Mouse (Mus musculus): ENCODE measurements around the gene Hspa1l. TPM values are rescaled to one million over a fixed set of nuclear protein-coding genes. Genes with fewer than 3 reads are reported as not detected.
"Not testable (repeated sequence)": the region's sequence is repeated elsewhere in the genome, so short reads cannot be mapped to it uniquely, and the experiment has no call there.

The Hspa1l gene
- polyA plus RNA-seq, 1 experiment from 2014 or later = 0.57 TPM

DNA sequence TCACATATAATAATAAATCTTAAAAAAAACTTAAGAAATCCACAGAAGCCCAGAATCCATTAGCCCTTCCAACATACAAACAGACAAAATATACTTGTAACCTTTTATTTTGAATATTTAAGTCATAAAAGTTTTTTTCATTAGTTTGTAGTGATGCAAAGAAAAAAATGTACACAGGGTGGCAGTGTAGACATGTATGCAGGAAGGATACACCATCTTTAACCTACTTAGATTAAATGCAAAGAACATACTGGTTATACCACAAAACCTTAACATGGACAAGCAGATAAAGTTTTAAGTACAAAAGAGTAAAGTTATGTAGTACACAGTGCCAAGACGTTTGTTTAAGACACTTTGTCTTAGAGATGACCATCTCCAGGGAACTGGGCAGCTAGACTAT, 16.2 kb upstream of the Hspa1l start:
- WGBS = 44% methylated on average over 1 of the region's 1 CpGs
- H3K36me3 ChIP-seq (ENCODE audit: control insufficient read depth, insufficient read depth, low read length) = no peaks in the 10 kb centered on the region

DNA sequence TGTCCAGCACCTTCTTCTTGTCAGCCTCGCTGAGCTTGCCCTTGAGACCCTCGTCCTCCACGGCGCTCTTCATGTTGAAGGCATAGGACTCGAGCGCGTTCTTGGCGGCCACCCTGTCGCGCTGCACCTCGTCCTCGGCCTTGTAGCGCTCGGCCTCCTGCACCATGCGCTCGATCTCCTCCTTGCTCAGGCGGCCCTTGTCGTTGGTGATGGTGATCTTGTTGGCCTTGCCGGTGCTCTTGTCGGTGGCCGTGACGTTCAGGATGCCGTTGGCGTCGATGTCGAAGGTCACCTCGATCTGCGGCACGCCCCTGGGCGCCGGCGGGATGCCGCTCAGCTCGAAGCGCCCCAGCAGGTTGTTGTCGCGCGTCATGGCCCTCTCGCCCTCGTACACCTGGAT, 15.2 kb upstream of the Hspa1l start:
- 11% methylated on average over 29 of the region's 40 CpGs for WGBS
- H3K4me3 ChIP-seq (ENCODE audit: low read length); ATAC-seq; H3K27me3 ChIP-seq (replicated peaks; ENCODE audit: control insufficient read depth, insufficient read depth, low read length); H3K9ac ChIP-seq (ENCODE audit: low read depth, low read length); H3K27ac ChIP-seq (ENCODE audit: low read length); H3K9me3 ChIP-seq (ENCODE audit: control insufficient read depth, low read length); H3K36me3 ChIP-seq (ENCODE audit: control insufficient read depth, insufficient read depth, low read length); H3K4me2 ChIP-seq (ENCODE audit: low read depth, low read length): not testable (repeated sequence)
- peaks cover 12% of the 10 kb centered on the region; the same call in 1 of the 2 replicates for H3K4me1 ChIP-seq (ENCODE audit: control insufficient read depth, insufficient read depth, low read length)

More for the DNA sequence above, 16.2 kb upstream of the Hspa1l start:
- Histone ChIP-seq H3K4me3 (ENCODE audit: low read length) (no peak overlapping the region), H3K4me2 (ENCODE audit: low read depth, low read length) (no peak overlapping the region), H3K27ac (ENCODE audit: low read length) (no peak overlapping the region), H3K4me1 (ENCODE audit: control insufficient read depth, insufficient read depth, low read length) (peaks cover 11% of the 10 kb centered on the region; the same call in 1 of the 2 replicates), H3K9ac (ENCODE audit: low read depth, low read length) (no peak overlapping the region), H3K9me3 (ENCODE audit: control insufficient read depth, low read length) (no peaks in the 10 kb centered on the region), H3K27me3 (replicated peaks; ENCODE audit: control insufficient read depth, insufficient read depth, low read length) (no peaks in the 10 kb centered on the region; the same call in 1 of the 2 replicates)
- ATAC-seq = no peak

DNA sequence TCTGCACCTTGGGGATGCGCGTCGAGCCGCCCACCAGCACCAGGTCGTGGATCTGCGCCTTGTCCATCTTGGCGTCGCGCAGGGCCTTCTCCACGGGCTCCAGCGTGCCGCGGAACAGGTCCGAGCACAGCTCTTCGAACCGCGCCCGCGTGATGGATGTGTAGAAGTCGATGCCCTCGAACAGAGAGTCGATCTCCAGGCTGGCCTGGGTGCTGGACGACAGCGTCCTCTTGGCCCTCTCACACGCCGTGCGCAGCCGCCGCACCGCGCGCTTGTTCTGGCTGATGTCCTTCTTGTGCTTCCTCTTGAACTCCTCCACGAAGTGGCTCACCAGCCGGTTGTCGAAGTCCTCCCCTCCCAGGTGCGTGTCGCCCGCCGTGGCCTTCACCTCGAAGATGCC, 14.5 kb upstream of the Hspa1l start:
- ATAC-seq; H3K9ac ChIP-seq (ENCODE audit: low read depth, low read length); H3K27me3 ChIP-seq (replicated peaks; ENCODE audit: control insufficient read depth, insufficient read depth, low read length); H3K4me2 ChIP-seq (ENCODE audit: low read depth, low read length); H3K27ac ChIP-seq (ENCODE audit: low read length); H3K36me3 ChIP-seq (ENCODE audit: control insufficient read depth, insufficient read depth, low read length); H3K9me3 ChIP-seq (ENCODE audit: control insufficient read depth, low read length); H3K4me3 ChIP-seq (ENCODE audit: low read length): not testable (repeated sequence)
- whole genome bisulfite sequencing = 22% methylated on average over 26 of the region's 40 CpGs
- H3K4me1 ChIP-seq (ENCODE audit: control insufficient read depth, insufficient read depth, low read length) = peaks cover 10% of the 10 kb centered on the region; the same call in 1 of the 2 replicates

GRCm38 (mm10) chr17:34958734-34959129, 13.8 kb upstream of the Hspa1l start:
- under 1% methylated on average over 29 of the region's 47 CpGs for WGBS
- Histone ChIP-seq H3K4me2 (ENCODE audit: low read depth, low read length) (peak overlapping the region; percentile 58), H3K4me3 (ENCODE audit: low read length) (peak overlapping the region; percentile 39)
- H3K4me1 ChIP-seq (ENCODE audit: control insufficient read depth, insufficient read depth, low read length); H3K27me3 ChIP-seq (replicated peaks; ENCODE audit: control insufficient read depth, insufficient read depth, low read length); H3K9ac ChIP-seq (ENCODE audit: low read depth, low read length); H3K27ac ChIP-seq (ENCODE audit: low read length); H3K36me3 ChIP-seq (ENCODE audit: control insufficient read depth, insufficient read depth, low read length); H3K9me3 ChIP-seq (ENCODE audit: control insufficient read depth, low read length): not testable (repeated sequence)
- peak; percentile 33 for ATAC-seq

GRCm38 (mm10) chr17:34959130-34959778, 13.2 kb upstream of the Hspa1l start, which contains the start of gene Hspa1b:
Hspa1b (minus strand) TSS chr17:34959238.
- Histone ChIP-seq H3K27ac (ENCODE audit: low read length) (peak within 1 kb of the TSS; percentile 98), H3K9ac (ENCODE audit: low read depth, low read length) (peak within 1 kb of the TSS; percentile 76), H3K4me2 (ENCODE audit: low read depth, low read length) (peak within 1 kb of the TSS; percentile 71), H3K4me3 (ENCODE audit: low read length) (peak within 1 kb of the TSS; percentile 62)
- peak; percentile 96 for ATAC-seq
- WGBS = under 1% methylated on average over 26 of the region's 32 CpGs
- H3K36me3 ChIP-seq (ENCODE audit: control insufficient read depth, insufficient read depth, low read length); H3K27me3 ChIP-seq (replicated peaks; ENCODE audit: control insufficient read depth, insufficient read depth, low read length); H3K9me3 ChIP-seq (ENCODE audit: control insufficient read depth, low read length); H3K4me1 ChIP-seq (ENCODE audit: control insufficient read depth, insufficient read depth, low read length): not testable (repeated sequence)

DNA sequence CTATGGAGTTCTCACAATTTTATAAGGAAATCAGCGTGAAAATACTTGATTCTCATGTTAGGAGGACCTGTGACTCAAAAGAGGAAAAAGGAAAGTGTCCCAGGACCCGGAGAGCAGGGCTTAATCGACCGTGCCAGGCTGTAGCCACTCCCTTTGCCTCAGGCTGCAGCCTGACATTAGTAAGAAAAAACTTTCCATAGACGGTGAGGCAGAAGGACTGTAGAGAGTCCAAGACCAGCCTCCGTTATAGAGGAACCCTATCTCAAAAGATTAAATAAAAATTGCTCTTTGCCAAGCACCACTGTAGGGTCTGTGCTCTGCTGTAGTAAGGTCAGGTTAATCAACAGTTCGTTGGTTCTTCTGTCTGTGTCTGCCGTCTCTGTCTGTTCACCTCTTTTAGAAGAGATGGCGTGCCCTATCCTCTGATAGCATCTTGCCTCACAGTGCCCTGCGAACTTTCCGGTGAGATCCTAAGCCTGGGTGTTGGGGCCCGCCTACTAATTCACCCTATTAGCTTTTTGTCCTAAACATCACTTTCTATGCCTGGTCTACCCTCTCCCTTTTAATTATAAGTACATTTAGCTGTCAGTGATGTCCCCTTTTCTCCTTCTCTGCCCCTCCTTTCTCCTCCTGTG, 12.5 kb upstream of the Hspa1l start:
- no peaks in the 10 kb centered on the region for H3K36me3 ChIP-seq (ENCODE audit: control insufficient read depth, insufficient read depth, low read length)
- H3K4me3 ChIP-seq (ENCODE audit: low read length) = peak overlapping the region; percentile 62
- peak overlapping the region; percentile 76 for H3K9ac ChIP-seq (ENCODE audit: low read depth, low read length)
- peak overlapping the region; percentile 98 for H3K27ac ChIP-seq (ENCODE audit: low read length)
- 9% methylated on average over 12 of the region's 12 CpGs for WGBS
- peak overlapping the region; percentile 71 for H3K4me2 ChIP-seq (ENCODE audit: low read depth, low read length)
- H3K27me3 ChIP-seq (replicated peaks; ENCODE audit: control insufficient read depth, insufficient read depth, low read length) = no peaks in the 10 kb centered on the region; the same call in none of the 2 replicates
- ATAC-seq = peak; percentile 11
- H3K4me1 ChIP-seq (ENCODE audit: control insufficient read depth, insufficient read depth, low read length) = peaks cover 9% of the 10 kb centered on the region
- no peaks in the 10 kb centered on the region for H3K9me3 ChIP-seq (ENCODE audit: control insufficient read depth, low read length)

DNA sequence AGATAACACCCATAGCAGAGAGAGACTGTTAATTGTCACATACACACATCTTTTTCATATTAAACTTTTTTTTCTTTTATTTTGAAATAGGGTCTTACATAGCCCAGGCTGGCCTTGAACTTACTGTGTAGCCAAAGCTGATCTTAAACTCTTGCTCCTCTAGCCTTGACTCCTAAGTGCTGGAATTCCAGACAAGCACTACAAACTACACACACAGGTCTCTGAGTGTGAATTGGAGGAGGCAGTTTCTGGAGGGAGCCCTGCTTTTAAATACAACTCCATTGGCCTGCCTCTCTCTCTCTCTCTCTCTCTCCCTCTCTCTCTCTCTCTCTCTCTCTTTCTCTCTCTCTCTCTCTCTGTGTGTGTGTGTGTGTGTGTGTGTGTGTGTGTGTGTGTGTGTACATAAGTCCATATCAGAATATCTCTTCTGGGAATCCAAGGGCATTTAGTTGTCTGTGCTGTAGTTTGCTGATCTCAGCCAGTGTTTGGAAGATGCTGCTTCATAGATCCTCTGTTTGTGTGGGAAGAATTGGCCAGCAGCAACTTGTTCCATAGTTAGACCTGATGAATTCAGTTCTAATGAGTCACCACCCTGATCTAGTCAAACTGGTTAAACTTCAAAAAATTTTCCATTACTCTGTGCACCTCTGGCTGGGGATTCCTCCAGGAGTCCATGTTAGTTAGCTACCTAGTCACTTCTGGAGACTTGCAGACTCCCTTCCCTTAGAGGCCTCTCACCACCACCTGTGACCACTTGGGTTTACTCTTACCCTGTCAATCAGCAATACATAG, 11.6 kb upstream of the Hspa1l start:
- Histone ChIP-seq H3K27ac (ENCODE audit: low read length) (peak overlapping the region; percentile 18; the same call in 1 of the 2 replicates), H3K9me3 (ENCODE audit: control insufficient read depth, low read length) (no peaks in the 10 kb centered on the region), H3K4me3 (ENCODE audit: low read length) (no peak overlapping the region), H3K27me3 (replicated peaks; ENCODE audit: control insufficient read depth, insufficient read depth, low read length) (no peaks in the 10 kb centered on the region; the same call in 1 of the 2 replicates), H3K36me3 (ENCODE audit: control insufficient read depth, insufficient read depth, low read length) (no peaks in the 10 kb centered on the region), H3K4me2 (ENCODE audit: low read depth, low read length) (no peak overlapping the region), H3K4me1 (ENCODE audit: control insufficient read depth, insufficient read depth, low read length) (peaks cover 9% of the 10 kb centered on the region), H3K9ac (ENCODE audit: low read depth, low read length) (no peak overlapping the region)
- no peak for ATAC-seq

DNA sequence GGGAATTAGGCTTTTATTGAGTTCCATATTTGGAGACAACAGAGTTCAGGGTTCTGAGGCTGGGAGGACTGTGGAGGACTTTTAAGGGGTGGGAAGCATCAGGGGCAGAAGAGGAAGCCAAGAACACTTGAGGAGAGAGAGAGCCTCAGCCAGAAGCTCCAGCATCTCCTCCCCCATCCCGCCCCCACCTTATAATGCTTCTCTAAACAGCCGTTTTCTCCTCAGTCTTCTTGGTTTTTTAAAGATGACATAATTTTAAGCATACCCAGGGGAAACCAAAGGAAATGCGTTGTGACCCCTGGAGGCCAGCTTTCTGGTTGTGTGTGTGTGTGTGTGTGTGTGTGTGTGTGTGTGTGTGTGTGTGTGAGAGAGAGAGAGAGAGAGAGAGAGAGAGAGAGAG, 10.4 kb upstream of the Hspa1l start:
- no peaks in the 10 kb centered on the region for H3K9me3 ChIP-seq (ENCODE audit: control insufficient read depth, low read length)
- no peak for ATAC-seq

GRCm38 (mm10) chr17:34962841-34963240, 9.7 kb upstream of the Hspa1l start:
- no peak overlapping the region for H3K27ac ChIP-seq (ENCODE audit: low read length)
- H3K36me3 ChIP-seq (ENCODE audit: control insufficient read depth, insufficient read depth, low read length) = no peaks in the 10 kb centered on the region
- no peak for ATAC-seq
- no peaks in the 10 kb centered on the region for H3K9me3 ChIP-seq (ENCODE audit: control insufficient read depth, low read length)
- no peak overlapping the region for H3K4me3 ChIP-seq (ENCODE audit: low read length)
- H3K27me3 ChIP-seq (replicated peaks; ENCODE audit: control insufficient read depth, insufficient read depth, low read length) = peaks cover under 1% of the 10 kb centered on the region
- H3K4me2 ChIP-seq (ENCODE audit: low read depth, low read length) = no peak overlapping the region
- H3K9ac ChIP-seq (ENCODE audit: low read depth, low read length) = no peak overlapping the region
- 67% methylated on average over 1 of the region's 1 CpGs for WGBS
- peaks cover 9% of the 10 kb centered on the region for H3K4me1 ChIP-seq (ENCODE audit: control insufficient read depth, insufficient read depth, low read length)

More for the DNA sequence above, 10.4 kb upstream of the Hspa1l start:
- Histone ChIP-seq H3K4me3 (ENCODE audit: low read length) (no peak overlapping the region), H3K4me1 (ENCODE audit: control insufficient read depth, insufficient read depth, low read length) (peaks cover 9% of the 10 kb centered on the region), H3K4me2 (ENCODE audit: low read depth, low read length) (no peak overlapping the region), H3K27me3 (replicated peaks; ENCODE audit: control insufficient read depth, insufficient read depth, low read length) (no peaks in the 10 kb centered on the region; the same call in 1 of the 2 replicates), H3K27ac (ENCODE audit: low read length) (peak overlapping the region; percentile 45; the same call in 1 of the 2 replicates), H3K36me3 (ENCODE audit: control insufficient read depth, insufficient read depth, low read length) (no peaks in the 10 kb centered on the region), H3K9ac (ENCODE audit: low read depth, low read length) (no peak overlapping the region)
- 36% methylated on average over 3 of the region's 3 CpGs for WGBS

All from intestine, embryonic 16.5 days (tissue).